Mouse (Mus musculus): ENCODE measurements around the gene Aars. TPM values are rescaled to one million over a fixed set of nuclear protein-coding genes. Genes with fewer than 3 reads are reported as not detected.

Aars gene
- total and polyA plus RNA-seq, 2 experiments from 2014 or later = 25.6 to 38.9 TPM

- no peaks in the 10 kb centered on the region for H3K9me3 ChIP-seq (replicated peaks; ENCODE audit: control insufficient read depth, low read length)
- H3K36me3 ChIP-seq (replicated peaks; ENCODE audit: control insufficient read depth, insufficient read depth, low read length) = peaks cover 93% of the 10 kb centered on the region
- TF ChIP-seq EP300 (IDR thresholded peaks at IDR 0.05; ENCODE audit: low read depth) (no peak), CTCF (IDR thresholded peaks at IDR 0.05; ENCODE audit: low read depth) (no peak)
- no peak overlapping the region for H3K27ac ChIP-seq (ENCODE audit: low read depth)
- no peak overlapping the region for H3K4me3 ChIP-seq (ENCODE audit: low read depth, low read length)
- H3K27me3 ChIP-seq (ENCODE audit: control insufficient read depth, insufficient read depth, low read length) = no peaks in the 10 kb centered on the region
- no peak for ATAC-seq (ENCODE audit: insufficient read depth, low read depth)
- WGBS = 95% methylated on average over 19 of the region's 19 CpGs
- no peaks in the 10 kb centered on the region for H3K4me1 ChIP-seq (ENCODE audit: control insufficient read depth, insufficient read depth)
- no peak for DNase-seq (ENCODE audit: low spot score)
- H3K9ac ChIP-seq (replicated peaks; ENCODE audit: low read depth, low read length) = no peak overlapping the region
- H3K4me2 ChIP-seq (ENCODE audit: low read depth, low read length) = no peak overlapping the region
Measured at GRCm38 (mm10) chr8:111042546-111042945, 9.6 kb downstream of the Aars start.

GRCm38 (mm10) chr8:111044003-111044734 lies 11.2 kb downstream of the Aars start:
- H3K27ac ChIP-seq (ENCODE audit: low read depth) = no peak overlapping the region
- ATAC-seq (ENCODE audit: insufficient read depth, low read depth) (no peak), DNase-seq (ENCODE audit: low spot score) (no peak)
- H3K4me3 ChIP-seq (ENCODE audit: low read depth, low read length) = no peak overlapping the region
- H3K9me3 ChIP-seq (replicated peaks; ENCODE audit: control insufficient read depth, low read length) = no peaks in the 10 kb centered on the region
- H3K4me1 ChIP-seq (ENCODE audit: control insufficient read depth, insufficient read depth) = no peaks in the 10 kb centered on the region
- no peaks in the 10 kb centered on the region for H3K27me3 ChIP-seq (ENCODE audit: control insufficient read depth, insufficient read depth, low read length)
- peak; percentile 7; the same call in 1 of the 2 replicates for TF ChIP-seq CTCF (IDR thresholded peaks at IDR 0.05; ENCODE audit: low read depth)
- no peak for TF ChIP-seq EP300 (IDR thresholded peaks at IDR 0.05; ENCODE audit: low read depth)
- no peak overlapping the region for H3K9ac ChIP-seq (replicated peaks; ENCODE audit: low read depth, low read length)
- H3K4me2 ChIP-seq (ENCODE audit: low read depth, low read length) = no peak overlapping the region
- 32% methylated on average over 2 of the region's 2 CpGs for WGBS
- H3K36me3 ChIP-seq (replicated peaks; ENCODE audit: control insufficient read depth, insufficient read depth, low read length) = peaks cover 96% of the 10 kb centered on the region

GRCm38 (mm10) chr8:111048694-111049093 lies 15.8 kb downstream of the Aars start:
- H3K27ac ChIP-seq (ENCODE audit: low read depth) = no peak overlapping the region
- H3K4me1 ChIP-seq (ENCODE audit: control insufficient read depth, insufficient read depth) = no peaks in the 10 kb centered on the region
- ATAC-seq (ENCODE audit: insufficient read depth, low read depth) (no peak), DNase-seq (ENCODE audit: low spot score) (no peak)
- no peak for TF ChIP-seq CTCF (IDR thresholded peaks at IDR 0.05; ENCODE audit: low read depth)
- no peak for TF ChIP-seq EP300 (IDR thresholded peaks at IDR 0.05; ENCODE audit: low read depth)
- 91% methylated on average over 2 of the region's 2 CpGs for WGBS
- H3K9me3 ChIP-seq (replicated peaks; ENCODE audit: control insufficient read depth, low read length) = no peaks in the 10 kb centered on the region
- H3K4me2 ChIP-seq (ENCODE audit: low read depth, low read length) = no peak overlapping the region
- peaks cover 99% of the 10 kb centered on the region for H3K36me3 ChIP-seq (replicated peaks; ENCODE audit: control insufficient read depth, insufficient read depth, low read length)
- H3K27me3 ChIP-seq (ENCODE audit: control insufficient read depth, insufficient read depth, low read length) = no peaks in the 10 kb centered on the region
- no peak overlapping the region for H3K9ac ChIP-seq (replicated peaks; ENCODE audit: low read depth, low read length)
- no peak overlapping the region for H3K4me3 ChIP-seq (ENCODE audit: low read depth, low read length)

- no peak overlapping the region for H3K27ac ChIP-seq (ENCODE audit: low read depth)
- H3K9ac ChIP-seq (replicated peaks; ENCODE audit: low read depth, low read length) = no peak overlapping the region
- 98% methylated on average over 7 of the region's 7 CpGs for WGBS
- H3K4me1 ChIP-seq (ENCODE audit: control insufficient read depth, insufficient read depth) = no peaks in the 10 kb centered on the region
- ATAC-seq (ENCODE audit: insufficient read depth, low read depth) = no peak
- H3K27me3 ChIP-seq (ENCODE audit: control insufficient read depth, insufficient read depth, low read length) = no peaks in the 10 kb centered on the region
- H3K4me3 ChIP-seq (ENCODE audit: low read depth, low read length) = no peak overlapping the region
- H3K4me2 ChIP-seq (ENCODE audit: low read depth, low read length) = no peak overlapping the region
- H3K9me3 ChIP-seq (replicated peaks; ENCODE audit: control insufficient read depth, low read length) = no peaks in the 10 kb centered on the region
- peaks cover 100% of the 10 kb centered on the region for H3K36me3 ChIP-seq (replicated peaks; ENCODE audit: control insufficient read depth, insufficient read depth, low read length)
- TF ChIP-seq CTCF (IDR thresholded peaks at IDR 0.05; ENCODE audit: low read depth) (no peak), EP300 (IDR thresholded peaks at IDR 0.05; ENCODE audit: low read depth) (no peak)
- no peak for DNase-seq (ENCODE audit: low spot score)
Measured at GRCm38 (mm10) chr8:111049106-111049505, 16.2 kb downstream of the Aars start.

- ATAC-seq (ENCODE audit: insufficient read depth, low read depth) = no peak
- H3K4me1 ChIP-seq (ENCODE audit: control insufficient read depth, insufficient read depth) = peaks cover 10% of the 10 kb centered on the region; the same call in 1 of the 2 replicates
- no peak overlapping the region for H3K9ac ChIP-seq (replicated peaks; ENCODE audit: low read depth, low read length)
- no peaks in the 10 kb centered on the region for H3K9me3 ChIP-seq (replicated peaks; ENCODE audit: control insufficient read depth, low read length)
- H3K4me3 ChIP-seq (ENCODE audit: low read depth, low read length) = no peak overlapping the region
- no peaks in the 10 kb centered on the region for H3K27me3 ChIP-seq (ENCODE audit: control insufficient read depth, insufficient read depth, low read length)
- TF ChIP-seq EP300 (IDR thresholded peaks at IDR 0.05; ENCODE audit: low read depth) (no peak), CTCF (IDR thresholded peaks at IDR 0.05; ENCODE audit: low read depth) (no peak)
- H3K4me2 ChIP-seq (ENCODE audit: low read depth, low read length) = no peak overlapping the region
- H3K36me3 ChIP-seq (replicated peaks; ENCODE audit: control insufficient read depth, insufficient read depth, low read length) = peaks cover 67% of the 10 kb centered on the region
- H3K27ac ChIP-seq (ENCODE audit: low read depth) = no peak overlapping the region
- DNase-seq (ENCODE audit: low spot score) = no peak
- WGBS = 92% methylated on average over 12 of the region's 12 CpGs
Measured at GRCm38 (mm10) chr8:111053827-111054518, 21.0 kb downstream of the Aars start.

All from heart, postnatal 0 days (tissue).